Mouse (Mus musculus): Measurements from ENCODE around the gene Mthfd1l. TPM values are rescaled to one million over a fixed set of nuclear protein-coding genes. Genes with fewer than 3 reads are reported as not detected.
"Not testable (repeated sequence)": the region's sequence is repeated elsewhere in the genome, so short reads cannot be mapped to it uniquely, and the experiment has no call there.

Mthfd1l gene
- polyA plus RNA-seq, 1 experiment from 2014 or later = 5.3 TPM

GRCm38 (mm10) chr10:4071069-4071844, 98.3 kb downstream of the Mthfd1l start:
- H3K4me1 ChIP-seq (replicated peaks; ENCODE audit: control insufficient read depth, insufficient read depth, low read length) = no peaks in the 10 kb centered on the region
- 79% methylated on average over 8 of the region's 8 CpGs for WGBS
- no peaks in the 10 kb centered on the region for H3K36me3 ChIP-seq (ENCODE audit: control insufficient read depth, insufficient read depth)
- H3K4me2 ChIP-seq (replicated peaks; ENCODE audit: low read depth) = no peak overlapping the region
- no peak for ATAC-seq
- no peak overlapping the region for H3K9ac ChIP-seq (ENCODE audit: low read depth, low read length)
- H3K27ac ChIP-seq (ENCODE audit: low read depth, low read length) = no peak overlapping the region
- H3K9me3 ChIP-seq (ENCODE audit: control insufficient read depth) = no peaks in the 10 kb centered on the region
- no peaks in the 10 kb centered on the region for H3K27me3 ChIP-seq (replicated peaks; ENCODE audit: control insufficient read depth, insufficient read depth, low read length)
- no peak overlapping the region for H3K4me3 ChIP-seq (ENCODE audit: low read depth, low read length)
- TF ChIP-seq CTCF (IDR thresholded peaks at IDR 0.05; ENCODE audit: low read depth) = no peak

DNA sequence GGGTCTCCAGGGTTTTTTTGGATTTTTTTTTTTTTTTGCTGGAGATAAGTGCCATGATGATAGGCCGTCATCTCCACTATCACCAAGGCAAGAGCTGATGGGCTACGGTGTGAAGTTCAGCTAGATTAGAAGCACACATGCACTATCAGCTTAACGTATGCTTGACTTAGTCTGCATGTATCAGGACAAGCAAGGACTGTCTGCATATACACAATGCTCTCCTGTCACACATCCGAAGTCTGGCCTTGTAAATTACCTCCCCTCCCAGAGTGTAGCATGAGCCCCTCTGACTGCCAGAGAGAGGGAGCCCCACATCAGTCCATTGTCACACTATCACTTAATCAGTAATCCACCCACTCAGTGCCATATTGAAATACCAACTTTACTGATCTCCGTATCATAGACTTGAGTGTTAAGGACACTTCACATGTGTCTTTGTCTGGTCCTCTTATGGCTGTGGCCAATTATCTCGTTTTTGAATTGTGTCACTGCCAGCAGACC, 99.0 kb downstream of the Mthfd1l start:
- 88% methylated on average over 6 of the region's 6 CpGs for WGBS
- Histone ChIP-seq H3K4me1 (replicated peaks; ENCODE audit: control insufficient read depth, insufficient read depth, low read length) (no peaks in the 10 kb centered on the region), H3K9me3 (ENCODE audit: control insufficient read depth) (no peaks in the 10 kb centered on the region), H3K4me2 (replicated peaks; ENCODE audit: low read depth) (no peak overlapping the region), H3K27me3 (replicated peaks; ENCODE audit: control insufficient read depth, insufficient read depth, low read length) (no peaks in the 10 kb centered on the region), H3K36me3 (ENCODE audit: control insufficient read depth, insufficient read depth) (no peaks in the 10 kb centered on the region), H3K9ac (ENCODE audit: low read depth, low read length) (no peak overlapping the region), H3K27ac (ENCODE audit: low read depth, low read length) (no peak overlapping the region), H3K4me3 (ENCODE audit: low read depth, low read length) (no peak overlapping the region)
- TF ChIP-seq CTCF (IDR thresholded peaks at IDR 0.05; ENCODE audit: low read depth) = no peak
- no peak for ATAC-seq

DNA sequence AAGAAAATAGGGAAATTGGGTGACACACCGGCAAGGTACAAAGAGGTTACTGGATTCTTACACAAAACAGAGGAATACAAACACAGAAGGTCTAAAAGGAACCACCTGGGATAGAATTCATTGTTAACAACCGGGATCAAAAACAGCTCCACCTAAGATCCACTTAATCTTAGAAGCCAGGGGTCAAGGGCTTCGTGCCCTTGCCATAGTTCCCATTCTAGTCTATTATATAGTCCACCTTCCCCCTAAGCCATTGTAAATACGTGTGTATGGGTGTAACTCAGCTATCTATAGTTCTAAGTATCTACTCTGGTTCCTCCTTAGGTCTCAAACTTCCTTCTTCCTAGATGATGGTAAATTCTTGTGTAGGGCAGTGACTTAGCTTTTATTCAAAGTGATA, 99.6 kb downstream of the Mthfd1l start:
- not testable (repeated sequence) for H3K4me1 ChIP-seq (replicated peaks; ENCODE audit: control insufficient read depth, insufficient read depth, low read length); H3K9ac ChIP-seq (ENCODE audit: low read depth, low read length); H3K4me3 ChIP-seq (ENCODE audit: low read depth, low read length); H3K9me3 ChIP-seq (ENCODE audit: control insufficient read depth); H3K27ac ChIP-seq (ENCODE audit: low read depth, low read length); H3K4me2 ChIP-seq (replicated peaks; ENCODE audit: low read depth); ATAC-seq; H3K36me3 ChIP-seq (ENCODE audit: control insufficient read depth, insufficient read depth); H3K27me3 ChIP-seq (replicated peaks; ENCODE audit: control insufficient read depth, insufficient read depth, low read length)
- WGBS = 79% methylated on average over 4 of the region's 4 CpGs

- ATAC-seq = no peak
- H3K9ac ChIP-seq (ENCODE audit: low read depth, low read length) = no peak overlapping the region
- no peaks in the 10 kb centered on the region for H3K9me3 ChIP-seq (ENCODE audit: control insufficient read depth)
- H3K27me3 ChIP-seq (replicated peaks; ENCODE audit: control insufficient read depth, insufficient read depth, low read length) = no peaks in the 10 kb centered on the region
- 38% methylated on average over 9 of the region's 9 CpGs for WGBS
- TF ChIP-seq CTCF (IDR thresholded peaks at IDR 0.05; ENCODE audit: low read depth) = no peak
- no peaks in the 10 kb centered on the region; the same call in 1 of the 2 replicates for H3K36me3 ChIP-seq (ENCODE audit: control insufficient read depth, insufficient read depth)
- no peak overlapping the region for H3K4me2 ChIP-seq (replicated peaks; ENCODE audit: low read depth)
- H3K27ac ChIP-seq (ENCODE audit: low read depth, low read length) = no peak overlapping the region
- 0 out of 2 replicates have a peak, but pooled peaks cover 3% of the 10 kb centered on the region for H3K4me1 ChIP-seq (replicated peaks; ENCODE audit: control insufficient read depth, insufficient read depth, low read length)
- no peak overlapping the region for H3K4me3 ChIP-seq (ENCODE audit: low read depth, low read length)
These were observed 105.4 kb downstream of the Mthfd1l start for GRCm38 (mm10) chr10:4078220-4078840.

DNA sequence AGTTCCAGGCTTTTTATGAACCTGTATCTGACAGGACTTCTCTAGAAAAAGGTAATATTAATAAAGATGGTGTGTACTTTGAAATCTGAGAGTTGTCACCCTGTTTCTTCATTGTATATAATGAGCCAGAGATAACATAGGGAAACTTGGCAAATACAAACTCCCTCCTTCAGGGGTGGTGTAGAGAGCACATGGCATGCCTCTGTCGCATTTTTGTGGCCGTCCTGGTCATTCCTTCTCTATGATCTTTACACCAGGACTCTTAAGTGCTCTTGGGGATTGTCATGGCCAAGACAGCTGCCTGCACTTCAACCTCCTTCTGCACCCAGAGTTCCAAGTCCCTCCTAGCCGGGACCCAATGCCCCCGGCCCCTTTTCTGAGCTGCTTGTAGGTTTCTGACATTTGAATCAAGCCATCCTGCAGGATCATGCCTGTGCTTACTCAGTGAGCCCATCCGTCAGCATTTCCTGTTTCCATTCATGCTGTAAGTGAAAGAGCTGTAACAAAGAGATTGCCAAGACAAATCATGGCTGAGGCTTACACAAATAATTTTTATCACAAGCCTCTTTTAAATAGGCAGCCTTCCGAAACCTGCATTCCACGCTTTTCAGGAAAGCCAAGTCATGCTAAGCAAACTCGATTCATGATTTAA, 106.2 kb downstream of the Mthfd1l start:
- Histone ChIP-seq H3K4me2 (replicated peaks; ENCODE audit: low read depth) (no peak overlapping the region), H3K4me3 (ENCODE audit: low read depth, low read length) (no peak overlapping the region), H3K9ac (ENCODE audit: low read depth, low read length) (no peak overlapping the region), H3K4me1 (replicated peaks; ENCODE audit: control insufficient read depth, insufficient read depth, low read length) (0 out of 2 replicates have a peak, but pooled peaks cover 3% of the 10 kb centered on the region), H3K27ac (ENCODE audit: low read depth, low read length) (0 out of 2 replicates have a peak overlapping the region, but pooled peaks have one; percentile 1), H3K9me3 (ENCODE audit: control insufficient read depth) (no peaks in the 10 kb centered on the region), H3K27me3 (replicated peaks; ENCODE audit: control insufficient read depth, insufficient read depth, low read length) (no peaks in the 10 kb centered on the region), H3K36me3 (ENCODE audit: control insufficient read depth, insufficient read depth) (peaks cover 6% of the 10 kb centered on the region; the same call in 1 of the 2 replicates)
- no peak for TF ChIP-seq CTCF (IDR thresholded peaks at IDR 0.05; ENCODE audit: low read depth)
- no peak for ATAC-seq
- 44% methylated on average over 8 of the region's 8 CpGs for WGBS

- no peaks in the 10 kb centered on the region for H3K9me3 ChIP-seq (ENCODE audit: control insufficient read depth)
- peak overlapping the region; percentile 41; the same call in 1 of the 2 replicates for H3K27ac ChIP-seq (ENCODE audit: low read depth, low read length)
- no peak for TF ChIP-seq CTCF (IDR thresholded peaks at IDR 0.05; ENCODE audit: low read depth)
- H3K4me2 ChIP-seq (replicated peaks; ENCODE audit: low read depth) = peak overlapping the region; percentile 32; the same call in 1 of the 2 replicates
- H3K9ac ChIP-seq (ENCODE audit: low read depth, low read length) = no peak overlapping the region
- no peak overlapping the region for H3K4me3 ChIP-seq (ENCODE audit: low read depth, low read length)
- ATAC-seq = no peak
- H3K27me3 ChIP-seq (replicated peaks; ENCODE audit: control insufficient read depth, insufficient read depth, low read length) = no peaks in the 10 kb centered on the region
- 0 out of 2 replicates have a peak, but pooled peaks cover 3% of the 10 kb centered on the region for H3K4me1 ChIP-seq (replicated peaks; ENCODE audit: control insufficient read depth, insufficient read depth, low read length)
- H3K36me3 ChIP-seq (ENCODE audit: control insufficient read depth, insufficient read depth) = peaks cover 7% of the 10 kb centered on the region; the same call in 1 of the 2 replicates
- WGBS = 41% methylated on average over 15 of the region's 15 CpGs
These were observed 106.8 kb downstream of the Mthfd1l start for GRCm38 (mm10) chr10:4079643-4080244.
